Mouse (Mus musculus) megakaryocyte, embryonic 14.5 days (primary cell): Measurements from ENCODE around the gene Gm20479. TPM values are rescaled to one million over a fixed set of nuclear protein-coding genes. Genes with fewer than 3 reads are reported as not detected.

Experiments
- H3K27me3 ChIP-seq: replicated peaks from 2 replicates; pipeline ENCODE3; 2012; ENCODE audit warnings: inconsistent platforms
- H3K36me3 ChIP-seq: replicated peaks from 2 replicates; pipeline ENCODE3; 2012; ENCODE audit warnings: low read length, inconsistent platforms, mixed read lengths
- H3K4me1 ChIP-seq: 2 replicates; pipeline ENCODE4 v1.6.1; 2012; ENCODE audit warnings: inconsistent platforms
- H3K4me3 ChIP-seq: replicated peaks from 2 replicates; pipeline ENCODE3; 2012; ENCODE audit warnings: moderate library complexity, mild to moderate bottlenecking, inconsistent platforms
- H3K9me3 ChIP-seq: 2 replicates; pipeline ENCODE4 v1.6.1; 2012; ENCODE audit warnings: inconsistent platforms
- FLI1 ChIP-seq: IDR thresholded peaks from 2 replicates; pipeline ENCODE4 v1.6.1; 2012; ENCODE audit warnings: low read length, inconsistent platforms, mixed read lengths
- GATA1 ChIP-seq: IDR thresholded peaks from 3 replicates; pipeline ENCODE4 v1.6.1; 2012; ENCODE audit warnings: mixed read lengths, low read length, inconsistent platforms, borderline replicate concordance
- polyA plus RNA-seq: library from polyadenylated mRNA; stranded (reverse); fragments of >175 nt; gene quantifications from 2 replicates; pipeline ENCODE4 v1.2.3, GENCODE M21; 2012; ENCODE audit warnings: low replicate concordance; ENCODE audit not compliant: insufficient read depth

Gene Gm20479
- polyA plus RNA-seq, 1 experiment: 1.4 TPM

- no peak for TF ChIP-seq FLI1
- no peak for TF ChIP-seq GATA1
- H3K4me3 ChIP-seq: no peak overlapping the region
Measured at GRCm38 (mm10) chr7:27389213-27389612, 32.0 kb upstream of the Gm20479 start.

GRCm38 (mm10) chr7:27384731-27385130 is 27.5 kb upstream of the Gm20479 start:
- TF ChIP-seq FLI1: no peak
- TF ChIP-seq GATA1: no peak
- Histone ChIP-seq H3K4me1 (peaks cover 38% of the 10 kb centered on the region), H3K36me3 (no peaks in the 10 kb centered on the region), H3K4me3 (no peak overlapping the region), H3K27me3 (peaks cover 16% of the 10 kb centered on the region), H3K9me3 (peaks cover 9% of the 10 kb centered on the region; the same call in 1 of the 2 replicates)

More at GRCm38 (mm10) chr7:27389213-27389612, 32.0 kb upstream of the Gm20479 start:
- H3K4me1 ChIP-seq: peaks cover 21% of the 10 kb centered on the region
- H3K36me3 ChIP-seq: no peaks in the 10 kb centered on the region
- H3K27me3 ChIP-seq: peaks cover 41% of the 10 kb centered on the region
- peaks cover 4% of the 10 kb centered on the region; the same call in 1 of the 2 replicates for H3K9me3 ChIP-seq

- no peak for TF ChIP-seq GATA1
Measured at GRCm38 (mm10) chr7:27384134-27384533, 26.9 kb upstream of the Gm20479 start.

GRCm38 (mm10) chr7:27383233-27383632 is 26.0 kb upstream of the Gm20479 start:
- Histone ChIP-seq H3K4me3 (peak overlapping the region; percentile 18), H3K9me3 (peaks cover 9% of the 10 kb centered on the region; the same call in 1 of the 2 replicates), H3K4me1 (peaks cover 35% of the 10 kb centered on the region), H3K36me3 (no peaks in the 10 kb centered on the region), H3K27me3 (peaks cover 28% of the 10 kb centered on the region)
- TF ChIP-seq FLI1: no peak
- TF ChIP-seq GATA1: no peak

More at GRCm38 (mm10) chr7:27384134-27384533, 26.9 kb upstream of the Gm20479 start:
- H3K4me1 ChIP-seq: peaks cover 36% of the 10 kb centered on the region
- no peaks in the 10 kb centered on the region for H3K36me3 ChIP-seq
- H3K9me3 ChIP-seq: peaks cover 9% of the 10 kb centered on the region; the same call in 1 of the 2 replicates
- H3K27me3 ChIP-seq: peaks cover 21% of the 10 kb centered on the region
- no peak overlapping the region for H3K4me3 ChIP-seq

GRCm38 (mm10) chr7:27381560-27381959 is 24.3 kb upstream of the Gm20479 start:
- TF ChIP-seq FLI1: no peak
- no peak for TF ChIP-seq GATA1
- H3K27me3 ChIP-seq: peaks cover 33% of the 10 kb centered on the region
- no peak overlapping the region for H3K4me3 ChIP-seq
- H3K9me3 ChIP-seq: peaks cover 8% of the 10 kb centered on the region
- H3K36me3 ChIP-seq: no peaks in the 10 kb centered on the region
- H3K4me1 ChIP-seq: peaks cover 31% of the 10 kb centered on the region

- peaks cover 37% of the 10 kb centered on the region for H3K27me3 ChIP-seq
- peaks cover 31% of the 10 kb centered on the region for H3K4me1 ChIP-seq
- H3K4me3 ChIP-seq: no peak overlapping the region
- TF ChIP-seq GATA1 (no peak), FLI1 (no peak)
- no peaks in the 10 kb centered on the region for H3K36me3 ChIP-seq
- H3K9me3 ChIP-seq: peaks cover 11% of the 10 kb centered on the region
Measured at GRCm38 (mm10) chr7:27381009-27381408, 23.8 kb upstream of the Gm20479 start.

GRCm38 (mm10) chr7:27379836-27380235 is 22.6 kb upstream of the Gm20479 start:
- Histone ChIP-seq H3K9me3 (peaks cover 11% of the 10 kb centered on the region), H3K4me3 (no peak overlapping the region), H3K4me1 (peaks cover 28% of the 10 kb centered on the region), H3K36me3 (no peaks in the 10 kb centered on the region), H3K27me3 (peaks cover 44% of the 10 kb centered on the region)
- no peak for TF ChIP-seq GATA1
- no peak for TF ChIP-seq FLI1

- no peaks in the 10 kb centered on the region for H3K36me3 ChIP-seq
- H3K4me3 ChIP-seq: no peak overlapping the region
- H3K27me3 ChIP-seq: peaks cover 56% of the 10 kb centered on the region
- no peak for TF ChIP-seq FLI1
- no peak for TF ChIP-seq GATA1
- peaks cover 22% of the 10 kb centered on the region for H3K9me3 ChIP-seq
- H3K4me1 ChIP-seq: peaks cover 14% of the 10 kb centered on the region
Measured at GRCm38 (mm10) chr7:27378431-27378830, 21.2 kb upstream of the Gm20479 start.

GRCm38 (mm10) chr7:27375274-27375673 is 18.1 kb upstream of the Gm20479 start:
- H3K27me3 ChIP-seq: peaks cover 78% of the 10 kb centered on the region
- H3K9me3 ChIP-seq: peaks cover 23% of the 10 kb centered on the region
- peak overlapping the region; percentile 46 for H3K4me3 ChIP-seq
- no peaks in the 10 kb centered on the region for H3K36me3 ChIP-seq
- TF ChIP-seq FLI1 (no peak), GATA1 (no peak)
- peaks cover 13% of the 10 kb centered on the region for H3K4me1 ChIP-seq

- no peaks in the 10 kb centered on the region for H3K36me3 ChIP-seq
- H3K9me3 ChIP-seq: peaks cover 37% of the 10 kb centered on the region
- TF ChIP-seq FLI1 (no peak), GATA1 (no peak)
- H3K4me3 ChIP-seq: peak overlapping the region; percentile 29
- peaks cover 90% of the 10 kb centered on the region for H3K27me3 ChIP-seq
- peaks cover 24% of the 10 kb centered on the region for H3K4me1 ChIP-seq
Measured at GRCm38 (mm10) chr7:27371715-27372462, 14.7 kb upstream of the Gm20479 start.

- TF ChIP-seq FLI1 (no peak), GATA1 (no peak)
- Histone ChIP-seq H3K9me3 (peaks cover 26% of the 10 kb centered on the region), H3K4me1 (peaks cover 30% of the 10 kb centered on the region), H3K36me3 (no peaks in the 10 kb centered on the region), H3K4me3 (no peak overlapping the region), H3K27me3 (peaks cover 92% of the 10 kb centered on the region)
Measured at GRCm38 (mm10) chr7:27369111-27369510, 11.9 kb upstream of the Gm20479 start.
